Mouse (Mus musculus) CD4-positive naive resting alpha-beta T cell, adult 76 days (primary cell): ENCODE measurements around the gene Gm10330. TPM values are rescaled to one million over a fixed set of nuclear protein-coding genes. Genes with fewer than 3 reads are reported as not detected.

ENCODE experiments used
- total RNA-seq: library from RNA; stranded (reverse); gene quantifications from one replicate; pipeline ENCODE4 v1.2.4, GENCODE M21; 2023

The Gm10330 gene
- total RNA-seq: not detected

GRCm38 (mm10) chr12:23780165-23780564 is at the start of gene Gm10330:
Gm10330 (minus strand) TSS chr12:23780265.

